Mouse (Mus musculus) neural tube, embryonic 13.5 days (tissue): ENCODE results near the gene Defb48. TPM values are rescaled to one million over a fixed set of nuclear protein-coding genes. Genes with fewer than 3 reads are reported as not detected.
A peak's percentile ranks its signal among the peaks of the same experiment; 100 is the strongest.

Experiments used
- ATAC-seq: fragments of 200-750 bp; cut with Nextera tagmentation; 2 replicates; pipeline ENCODE4 v1.8.0; 2017; ENCODE audit warnings: low read depth, mild to moderate bottlenecking, moderate TSS enrichment, moderate library complexity
- H3K27ac ChIP-seq: fragments of 300-500 bp; sonication (generic); replicated peaks from 2 replicates; pipeline ENCODE4 v1.5.1; 2015; ENCODE audit warnings: moderate library complexity, mild to moderate bottlenecking, inconsistent platforms
- H3K27me3 ChIP-seq: fragments of 300-500 bp; sonication (generic); 2 replicates; pipeline ENCODE4 v1.6.1; 2015; ENCODE audit warnings: mild to moderate bottlenecking, inconsistent platforms
- H3K36me3 ChIP-seq: fragments of 300-500 bp; sonication (generic); 2 replicates; pipeline ENCODE4 v1.6.1; 2015; ENCODE audit warnings: mild to moderate bottlenecking, inconsistent platforms
- H3K4me1 ChIP-seq: fragments of 300-500 bp; sonication (generic); replicated peaks from 2 replicates; pipeline ENCODE4 v1.6.1; 2015; ENCODE audit warnings: inconsistent platforms
- H3K4me2 ChIP-seq: fragments of 300-500 bp; sonication (generic); 2 replicates; pipeline ENCODE4 v1.6.1; 2015; ENCODE audit warnings: inconsistent platforms, mild to moderate bottlenecking, moderate library complexity
- H3K4me3 ChIP-seq: fragments of 300-500 bp; sonication (generic); 2 replicates; pipeline ENCODE4 v1.5.1; 2015; ENCODE audit warnings: mild to moderate bottlenecking, inconsistent platforms
- H3K9ac ChIP-seq: fragments of 300-500 bp; sonication (generic); 2 replicates; pipeline ENCODE4 v1.6.1; 2015; ENCODE audit warnings: moderate library complexity, mild to moderate bottlenecking, inconsistent platforms
- H3K9me3 ChIP-seq: fragments of 300-500 bp; sonication (generic); 2 replicates; pipeline ENCODE4 v1.6.1; 2016; ENCODE audit warnings: inconsistent platforms
- WGBS: fragments of 180-500 bp; shearing (Covaris S2); methylation state at CpG from one replicate; pipeline ENCODE4 v1.1.7; 2015; 5-methylcytosine and 5-hydroxymethylcytosine counted together
- polyA plus RNA-seq: library from polyadenylated mRNA; unstranded; fragments of >200 nt; fragmentation: Nextera tagmentation; extraction: Ambion mirVana; gene quantifications from 2 replicates; pipeline ENCODE4 v1.2.1, GENCODE M21; 2015

Defb48 gene
- polyA plus RNA-seq, 1 experiment from 2014 or later: not detected

DNA sequence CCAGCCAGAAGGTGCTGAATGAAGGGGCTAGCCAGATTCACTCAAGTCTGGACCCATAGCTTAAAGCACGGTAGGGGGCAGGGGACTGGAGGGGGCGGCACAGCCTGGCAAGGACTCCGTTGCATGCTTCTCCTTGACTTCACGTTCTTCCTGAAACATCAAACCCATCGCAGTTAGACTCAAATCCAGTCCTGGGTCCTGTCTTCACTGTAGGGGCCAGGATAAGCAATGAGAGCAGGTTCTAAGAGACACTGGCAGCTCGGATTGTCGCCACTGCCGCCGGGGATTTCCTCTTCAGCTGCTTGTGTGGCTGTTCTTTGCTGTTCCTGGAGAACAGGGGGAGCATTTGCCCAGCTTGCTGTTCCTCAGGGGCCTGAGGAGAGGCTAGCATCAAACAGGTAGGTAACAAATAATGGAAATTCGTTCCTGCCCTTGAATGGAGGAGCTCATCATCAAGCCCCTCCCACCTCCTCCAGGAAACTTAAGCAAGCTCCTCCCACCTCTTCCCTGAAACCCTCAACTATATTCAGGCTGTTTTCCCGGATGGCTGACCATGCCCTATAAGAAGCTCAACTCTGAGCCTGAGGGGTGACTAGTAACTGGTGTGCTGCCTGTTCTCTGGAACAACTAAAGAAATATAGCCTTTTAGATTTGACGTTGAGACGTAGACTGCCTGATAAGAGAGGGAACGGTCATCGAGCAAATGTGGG lies 18.3 kb downstream of the Defb48 start:
- no peak for ATAC-seq
- H3K27ac ChIP-seq: no peak overlapping the region
- H3K4me3 ChIP-seq: peak overlapping the region; percentile 23
- peak overlapping the region; percentile 49 for H3K4me2 ChIP-seq
- peaks cover 12% of the 10 kb centered on the region for H3K4me1 ChIP-seq
- H3K9me3 ChIP-seq: no peaks in the 10 kb centered on the region
- H3K9ac ChIP-seq: peak overlapping the region; percentile 22; the same call in 1 of the 2 replicates
- H3K36me3 ChIP-seq: peaks cover 6% of the 10 kb centered on the region
- WGBS: 19% methylated on average over 15 of the region's 15 CpGs
- no peaks in the 10 kb centered on the region for H3K27me3 ChIP-seq

DNA sequence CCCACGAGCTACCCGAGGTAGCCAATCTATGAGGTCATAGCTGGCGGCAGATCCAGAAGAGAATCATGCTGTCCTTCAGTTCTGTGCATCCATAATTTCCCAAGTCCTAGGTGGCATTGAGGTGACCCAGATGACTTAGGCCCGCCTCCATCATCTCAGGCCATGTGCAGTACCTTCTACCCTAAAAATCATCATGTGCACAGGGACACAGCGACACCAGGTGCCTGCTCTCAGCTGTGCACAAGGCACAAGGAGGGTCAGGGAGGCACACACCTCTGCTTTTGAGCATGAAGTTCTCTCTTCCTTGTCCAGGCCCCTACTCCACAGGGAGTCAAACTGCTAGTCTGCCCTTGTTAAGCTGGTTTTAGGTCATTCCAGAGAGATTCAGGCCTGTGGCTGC lies 19.0 kb downstream of the Defb48 start:
- Histone ChIP-seq H3K9ac (peak overlapping the region; percentile 22; the same call in 1 of the 2 replicates), H3K36me3 (peaks cover 9% of the 10 kb centered on the region), H3K27me3 (no peaks in the 10 kb centered on the region), H3K4me2 (no peak overlapping the region; the same call in 1 of the 2 replicates), H3K4me3 (no peak overlapping the region), H3K4me1 (peaks cover 12% of the 10 kb centered on the region), H3K9me3 (no peaks in the 10 kb centered on the region), H3K27ac (no peak overlapping the region)
- ATAC-seq: no peak
- 88% methylated on average over 5 of the region's 5 CpGs for WGBS

DNA sequence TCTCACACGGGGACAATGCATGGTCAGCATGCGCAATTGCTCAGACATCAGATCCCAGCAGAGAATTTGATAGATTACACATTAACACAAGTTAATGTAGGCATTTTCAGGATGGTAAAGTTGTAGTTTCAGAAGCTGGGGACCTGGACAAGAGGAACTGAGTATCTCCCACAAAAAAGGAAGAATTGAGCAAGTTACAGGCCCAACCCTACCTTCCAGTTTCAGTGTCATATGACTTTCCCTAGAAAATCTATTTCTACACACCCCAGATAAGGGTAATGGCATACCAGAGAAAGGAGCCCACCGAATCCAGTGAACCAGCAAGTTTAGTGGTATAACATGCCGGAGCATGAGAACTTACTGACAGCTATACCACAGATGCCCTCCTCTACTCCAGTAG lies 20.7 kb downstream of the Defb48 start:
- Histone ChIP-seq H3K9ac (no peak overlapping the region), H3K27ac (no peak overlapping the region), H3K36me3 (peaks cover 20% of the 10 kb centered on the region), H3K4me1 (peaks cover 12% of the 10 kb centered on the region), H3K9me3 (no peaks in the 10 kb centered on the region; the same call in 1 of the 2 replicates), H3K4me2 (no peak overlapping the region), H3K27me3 (no peaks in the 10 kb centered on the region), H3K4me3 (no peak overlapping the region)
- ATAC-seq: no peak
- WGBS: 82% methylated on average over 4 of the region's 4 CpGs

DNA sequence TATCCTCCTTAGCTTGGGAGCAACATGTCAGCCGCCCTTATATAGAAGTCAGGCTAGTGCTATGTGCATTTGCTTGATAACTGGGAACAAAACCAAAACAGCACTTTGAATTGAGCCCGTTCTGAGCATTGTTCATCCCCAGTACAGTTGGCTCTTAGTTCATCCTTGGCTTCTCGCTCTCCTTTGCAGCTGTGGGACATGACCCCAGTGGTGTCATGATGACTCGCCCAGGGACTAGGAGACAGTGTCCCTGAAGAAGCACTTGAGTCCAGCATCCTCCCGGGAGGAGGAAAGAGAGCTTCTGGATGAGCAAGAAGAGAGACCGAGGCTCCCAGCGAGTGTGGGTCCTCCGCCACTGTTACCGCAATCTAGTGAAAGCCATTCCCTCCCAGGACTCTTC lies 28.2 kb downstream of the Defb48 start:
- Histone ChIP-seq H3K4me3 (no peak overlapping the region), H3K27ac (no peak overlapping the region), H3K9ac (no peak overlapping the region), H3K27me3 (no peaks in the 10 kb centered on the region), H3K4me1 (no peaks in the 10 kb centered on the region), H3K36me3 (peaks cover 76% of the 10 kb centered on the region), H3K9me3 (no peaks in the 10 kb centered on the region; the same call in 1 of the 2 replicates), H3K4me2 (no peak overlapping the region)
- no peak for ATAC-seq
- 88% methylated on average over 9 of the region's 9 CpGs for WGBS

DNA sequence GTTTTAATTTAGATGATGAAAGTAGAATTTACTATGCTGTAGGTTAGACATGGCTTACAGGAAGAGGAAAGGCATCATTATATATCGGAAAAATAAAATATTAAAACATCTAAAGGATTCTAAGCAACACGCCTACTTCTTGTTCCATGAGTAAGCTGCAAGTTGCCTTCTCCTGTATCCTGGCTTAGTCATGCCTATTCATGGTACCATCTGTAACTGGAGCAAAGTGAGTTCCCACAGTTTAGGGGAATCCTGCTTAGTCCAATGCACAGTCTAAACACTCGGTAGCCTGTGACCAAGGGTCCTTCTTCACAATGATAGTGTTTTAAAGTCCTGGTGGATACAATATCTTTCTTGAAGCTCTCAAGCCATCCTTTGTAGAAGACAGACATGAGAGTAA lies 37.5 kb downstream of the Defb48 start:
- no peaks in the 10 kb centered on the region for H3K27me3 ChIP-seq
- no peak overlapping the region for H3K4me3 ChIP-seq
- H3K27ac ChIP-seq: no peak overlapping the region
- no peaks in the 10 kb centered on the region for H3K9me3 ChIP-seq
- peaks cover 41% of the 10 kb centered on the region for H3K36me3 ChIP-seq
- H3K4me2 ChIP-seq: no peak overlapping the region
- 90% methylated on average over 3 of the region's 3 CpGs for WGBS
- H3K4me1 ChIP-seq: 0 out of 2 replicates have a peak, but pooled peaks cover 8% of the 10 kb centered on the region
- H3K9ac ChIP-seq: no peak overlapping the region
- ATAC-seq: no peak

DNA sequence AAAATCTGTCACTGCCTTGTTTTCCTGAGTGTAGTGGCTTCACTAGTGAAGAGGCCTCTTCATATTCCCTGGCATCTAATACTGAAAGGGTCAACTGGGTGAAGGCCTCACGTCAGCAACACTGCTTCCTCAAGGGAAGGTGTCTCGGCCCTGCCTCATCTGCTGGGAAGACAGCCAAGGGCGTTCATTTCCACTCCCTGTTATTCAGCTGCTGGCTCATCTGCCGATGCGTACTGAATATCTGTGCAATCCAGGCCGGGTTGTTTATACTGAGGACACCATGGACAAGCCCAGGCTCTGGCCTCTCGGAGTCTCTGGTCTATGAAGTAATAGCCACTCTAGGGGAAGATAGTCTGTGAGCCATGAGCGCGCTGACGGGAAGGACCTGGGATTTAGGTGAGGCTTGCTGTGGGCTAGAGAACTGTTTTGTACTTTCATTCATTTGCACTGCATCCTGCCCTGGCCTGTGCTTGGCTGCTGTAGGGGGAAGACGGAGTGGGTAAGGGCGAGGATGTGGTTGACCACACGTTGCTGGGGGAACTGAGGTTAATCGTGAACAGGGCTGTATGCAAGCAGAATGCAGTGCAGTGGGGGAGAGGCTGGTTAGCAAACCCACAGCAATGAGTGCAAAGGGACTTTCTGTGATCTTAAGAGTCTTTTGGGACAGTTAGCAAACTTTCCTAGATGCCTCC lies 43.8 kb downstream of the Defb48 start:
- H3K4me2 ChIP-seq: no peak overlapping the region
- peak overlapping the region; percentile 1; the same call in 1 of the 2 replicates for H3K27ac ChIP-seq
- 81% methylated on average over 14 of the region's 14 CpGs for WGBS
- ATAC-seq: no peak
- peaks cover 6% of the 10 kb centered on the region; the same call in 1 of the 2 replicates for H3K9me3 ChIP-seq
- 0 out of 2 replicates have a peak overlapping the region, but pooled peaks have one; percentile 17 for H3K9ac ChIP-seq
- no peaks in the 10 kb centered on the region for H3K27me3 ChIP-seq
- H3K36me3 ChIP-seq: peaks cover 44% of the 10 kb centered on the region
- H3K4me1 ChIP-seq: no peaks in the 10 kb centered on the region; the same call in 1 of the 2 replicates
- H3K4me3 ChIP-seq: no peak overlapping the region

DNA sequence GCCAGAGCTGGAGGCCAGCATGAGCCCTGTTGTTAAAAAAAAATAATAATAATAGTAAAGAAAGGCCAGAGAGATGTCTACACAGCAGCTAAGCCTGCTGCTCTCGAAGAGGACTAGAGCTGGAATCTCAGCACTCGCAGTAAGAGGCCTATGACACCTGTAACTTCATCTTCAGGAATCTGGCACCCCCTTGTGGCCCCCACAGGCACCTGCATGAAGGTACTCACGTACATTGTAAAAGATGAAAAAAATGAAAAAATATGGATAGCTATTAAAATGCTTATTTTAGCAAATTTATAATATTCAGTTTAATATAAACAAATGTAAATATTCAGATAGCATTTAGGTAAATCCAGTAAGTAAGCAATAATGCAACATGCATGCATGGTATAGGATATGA lies 44.9 kb downstream of the Defb48 start:
- 97% methylated on average over 3 of the region's 3 CpGs for WGBS
- Histone ChIP-seq H3K4me1 (no peaks in the 10 kb centered on the region; the same call in 1 of the 2 replicates), H3K9ac (no peak overlapping the region), H3K27ac (no peak overlapping the region), H3K27me3 (no peaks in the 10 kb centered on the region), H3K4me2 (no peak overlapping the region), H3K9me3 (peaks cover 6% of the 10 kb centered on the region; the same call in 1 of the 2 replicates), H3K4me3 (no peak overlapping the region), H3K36me3 (peaks cover 34% of the 10 kb centered on the region)
- no peak for ATAC-seq

DNA sequence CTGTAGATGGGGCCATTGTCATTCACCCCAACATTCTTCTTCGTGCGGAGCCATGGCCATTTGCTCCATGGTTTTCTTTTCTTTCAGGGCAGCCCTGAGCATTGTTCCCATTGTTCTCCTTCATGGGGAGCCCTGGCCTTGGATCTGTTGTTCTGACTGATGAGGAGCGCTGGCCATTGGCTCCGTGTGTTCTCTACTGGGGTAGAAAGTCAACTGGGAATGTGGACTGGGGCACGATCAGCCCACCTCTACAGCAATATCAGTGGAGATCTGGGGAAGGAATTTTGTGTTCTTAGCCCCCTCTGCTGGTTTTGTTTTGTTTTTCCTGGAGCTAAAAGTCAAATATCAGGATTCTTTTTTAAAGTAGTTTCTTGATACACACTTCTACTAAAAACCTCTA lies 46.6 kb downstream of the Defb48 start:
- Histone ChIP-seq H3K4me3 (no peak overlapping the region), H3K27ac (no peak overlapping the region), H3K9ac (no peak overlapping the region), H3K36me3 (peaks cover 25% of the 10 kb centered on the region), H3K27me3 (no peaks in the 10 kb centered on the region), H3K4me1 (no peaks in the 10 kb centered on the region; the same call in 1 of the 2 replicates), H3K4me2 (no peak overlapping the region), H3K9me3 (peaks cover 6% of the 10 kb centered on the region; the same call in 1 of the 2 replicates)
- no peak for ATAC-seq
- 44% methylated on average over 5 of the region's 5 CpGs for WGBS

DNA sequence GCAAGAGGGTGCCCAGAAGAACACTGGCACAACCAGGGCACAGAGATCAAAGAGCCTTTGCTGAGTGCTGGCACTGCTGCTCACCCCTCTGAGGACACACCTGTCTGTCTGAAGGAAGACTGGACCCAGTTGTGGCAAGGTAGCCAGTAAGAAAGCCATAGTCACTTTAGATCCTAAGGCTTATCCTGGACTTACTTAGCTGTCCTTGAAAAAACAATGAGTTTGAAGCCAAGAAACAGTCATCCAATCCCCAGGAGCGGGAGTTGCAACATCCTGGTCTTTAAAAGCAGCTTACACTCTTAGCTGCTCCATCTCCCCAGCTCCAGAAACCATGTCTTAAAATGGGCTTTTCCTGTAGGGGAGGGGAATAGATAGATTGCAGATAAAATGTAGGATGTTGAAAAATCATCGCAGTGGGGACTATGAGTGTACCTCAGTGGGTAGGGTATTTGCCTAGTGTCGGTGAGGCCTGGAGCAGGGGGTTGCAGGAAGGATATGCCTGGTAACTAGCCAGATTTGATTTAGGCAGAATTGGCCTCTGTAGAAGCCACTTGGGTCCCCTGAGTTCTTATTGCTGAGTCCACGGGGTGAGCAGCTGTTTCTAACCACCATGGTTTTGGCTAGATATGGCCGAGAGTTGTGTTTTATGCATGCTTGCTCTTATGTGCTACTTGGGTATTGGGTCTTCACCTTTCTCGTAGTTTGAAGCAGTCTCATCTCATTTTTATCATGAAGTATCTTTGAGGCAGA lies 47.5 kb downstream of the Defb48 start:
- ATAC-seq: no peak
- peaks cover 19% of the 10 kb centered on the region for H3K36me3 ChIP-seq
- H3K4me3 ChIP-seq: no peak overlapping the region
- no peak overlapping the region for H3K9ac ChIP-seq
- H3K27me3 ChIP-seq: no peaks in the 10 kb centered on the region
- 89% methylated on average over 6 of the region's 6 CpGs for WGBS
- no peaks in the 10 kb centered on the region; the same call in 1 of the 2 replicates for H3K4me1 ChIP-seq
- peaks cover 6% of the 10 kb centered on the region; the same call in 1 of the 2 replicates for H3K9me3 ChIP-seq
- no peak overlapping the region for H3K4me2 ChIP-seq
- no peak overlapping the region for H3K27ac ChIP-seq

DNA sequence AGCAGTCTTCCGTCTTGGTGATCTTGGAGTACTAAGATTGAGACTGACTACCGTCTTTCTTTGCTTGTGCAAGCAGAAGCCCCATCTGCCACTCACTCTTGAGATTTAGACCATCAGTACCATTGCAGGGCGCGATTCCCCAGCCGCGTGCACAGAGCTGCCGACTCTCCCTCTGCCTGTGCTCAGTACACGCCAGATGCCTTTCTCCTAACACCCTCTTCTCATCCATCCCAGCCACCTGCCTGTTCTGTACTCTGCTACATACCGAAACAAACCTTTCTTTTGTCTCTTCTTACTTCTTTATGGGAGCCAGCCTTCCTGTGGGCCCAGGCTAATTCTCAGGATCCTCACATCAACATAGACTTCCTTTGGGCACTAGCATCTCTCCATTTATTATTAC lies 48.9 kb downstream of the Defb48 start:
- no peaks in the 10 kb centered on the region for H3K4me1 ChIP-seq
- no peak overlapping the region for H3K27ac ChIP-seq
- no peaks in the 10 kb centered on the region for H3K27me3 ChIP-seq
- H3K9ac ChIP-seq: no peak overlapping the region
- no peak for ATAC-seq
- 78% methylated on average over 9 of the region's 9 CpGs for WGBS
- peaks cover 31% of the 10 kb centered on the region for H3K36me3 ChIP-seq
- H3K4me2 ChIP-seq: no peak overlapping the region
- no peak overlapping the region for H3K4me3 ChIP-seq
- H3K9me3 ChIP-seq: peaks cover 6% of the 10 kb centered on the region; the same call in 1 of the 2 replicates

DNA sequence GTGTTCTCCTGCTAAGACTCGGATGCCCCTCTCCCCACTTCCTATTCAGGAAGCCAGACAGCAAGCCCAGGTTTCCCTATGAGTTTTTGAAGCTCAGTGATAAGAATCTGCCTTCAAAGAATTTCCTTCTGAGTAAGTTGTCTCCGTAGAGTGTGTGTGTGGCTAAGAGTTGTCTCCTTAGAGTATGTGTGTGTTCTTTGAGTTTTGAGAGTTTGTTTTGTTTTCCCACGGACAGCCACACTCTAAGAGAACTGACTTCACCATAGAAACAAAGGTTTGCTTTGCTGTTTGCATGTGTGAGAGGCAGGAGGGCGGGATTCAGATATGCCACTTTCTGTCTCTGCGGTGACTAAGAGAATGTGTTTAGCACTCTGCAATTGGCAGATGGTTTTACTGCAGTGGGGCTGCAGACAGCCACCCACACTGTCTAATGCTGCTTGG lies 56.2 kb downstream of the Defb48 start:
- no peak for ATAC-seq
- peaks cover 24% of the 10 kb centered on the region for H3K36me3 ChIP-seq
- H3K4me3 ChIP-seq: no peak overlapping the region
- H3K4me2 ChIP-seq: no peak overlapping the region
- H3K27ac ChIP-seq: peak overlapping the region; percentile 49
- H3K9me3 ChIP-seq: no peaks in the 10 kb centered on the region
- H3K9ac ChIP-seq: no peak overlapping the region
- no peaks in the 10 kb centered on the region for H3K27me3 ChIP-seq
- WGBS: 71% methylated on average over 5 of the region's 5 CpGs
- H3K4me1 ChIP-seq: no peaks in the 10 kb centered on the region
